Mouse (Mus musculus) adrenal gland, adult 2 months (tissue): ENCODE data around the gene Unc50. TPM values are rescaled to one million over a fixed set of nuclear protein-coding genes. Genes with fewer than 3 reads are reported as not detected.

ENCODE experiments used
- DNase-seq: peaks from one replicate; pipeline ENCODE4 v3.0.0; 2021
- polyA plus RNA-seq: library from polyadenylated mRNA; depleted of rRNA; stranded (reverse); fragments of >200 nt; gene quantifications from 2 replicates; pipeline ENCODE4 v1.2.3, GENCODE M21; 2012
- total RNA-seq, 2 experiments: library from RNA; stranded (reverse); gene quantifications; 2 replicates each; pipeline ENCODE4 v1.2.3; 2021

Unc50 gene
- total and polyA plus RNA-seq, 3 experiments, result 51.4 to 77.0 (median 70.3) TPM

DNA sequence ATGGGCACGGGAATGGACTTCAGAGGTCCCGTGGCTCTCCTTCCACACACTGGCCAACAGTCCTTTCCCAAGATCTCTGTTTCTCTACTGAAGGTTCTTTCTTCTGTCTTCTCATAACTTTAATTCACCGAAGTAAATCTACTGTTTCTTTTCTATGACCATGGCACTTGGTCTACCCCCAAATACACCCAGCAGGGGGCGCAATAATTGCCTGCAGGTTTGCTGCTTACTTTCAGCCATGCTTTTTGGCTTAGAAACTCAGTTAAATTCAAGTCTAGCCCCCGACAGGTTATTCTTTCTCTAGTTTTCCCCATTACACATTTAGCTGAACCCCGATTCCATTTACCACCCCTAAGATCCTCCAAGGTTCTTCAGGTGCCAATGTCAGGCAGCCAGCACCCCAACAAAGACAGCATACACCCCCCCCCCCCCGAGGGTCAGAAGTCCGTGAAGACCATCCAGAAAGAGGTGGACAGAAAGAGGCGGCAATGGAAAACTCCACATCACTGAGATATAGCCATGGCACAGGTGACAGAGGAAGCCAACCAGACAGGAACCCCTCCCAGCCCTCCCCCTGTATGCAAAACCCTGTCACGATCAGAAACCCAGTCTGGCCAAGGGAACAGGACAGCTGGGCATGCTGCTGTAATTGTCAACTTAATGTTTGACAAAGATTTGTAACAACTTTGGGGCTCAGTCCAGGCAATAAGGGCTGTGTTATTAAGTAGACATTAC lies 18.6 kb downstream of the Unc50 start:
- DNase-seq, result peak; percentile 53

DNA sequence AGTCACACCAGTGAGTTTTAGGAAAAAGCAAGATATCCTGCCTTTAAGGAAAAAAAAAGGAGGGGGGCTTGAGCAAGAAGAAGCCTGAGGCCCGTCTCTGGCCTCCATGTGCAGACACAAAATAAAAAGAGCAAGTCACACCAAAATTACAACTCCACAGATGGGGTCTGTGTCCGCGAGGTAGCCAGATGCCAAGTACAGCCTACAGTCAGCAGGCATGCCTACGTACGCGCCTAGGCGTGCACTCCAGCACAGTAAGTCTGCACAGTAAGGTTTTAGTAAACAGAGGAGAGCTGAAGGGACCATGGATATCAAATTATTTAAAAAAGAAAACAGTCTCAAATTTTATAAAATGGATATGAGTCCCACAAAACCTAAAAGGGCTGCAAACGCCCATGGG lies 21.3 kb downstream of the Unc50 start:
- no peak for DNase-seq

- no peak for DNase-seq
These were observed 27.6 kb downstream of the Unc50 start for GRCm38 (mm10) chr1:37457546-37457945.

- DNase-seq, result no peak
These were observed 35.0 kb downstream of the Unc50 start for GRCm38 (mm10) chr1:37464878-37465452.

DNA sequence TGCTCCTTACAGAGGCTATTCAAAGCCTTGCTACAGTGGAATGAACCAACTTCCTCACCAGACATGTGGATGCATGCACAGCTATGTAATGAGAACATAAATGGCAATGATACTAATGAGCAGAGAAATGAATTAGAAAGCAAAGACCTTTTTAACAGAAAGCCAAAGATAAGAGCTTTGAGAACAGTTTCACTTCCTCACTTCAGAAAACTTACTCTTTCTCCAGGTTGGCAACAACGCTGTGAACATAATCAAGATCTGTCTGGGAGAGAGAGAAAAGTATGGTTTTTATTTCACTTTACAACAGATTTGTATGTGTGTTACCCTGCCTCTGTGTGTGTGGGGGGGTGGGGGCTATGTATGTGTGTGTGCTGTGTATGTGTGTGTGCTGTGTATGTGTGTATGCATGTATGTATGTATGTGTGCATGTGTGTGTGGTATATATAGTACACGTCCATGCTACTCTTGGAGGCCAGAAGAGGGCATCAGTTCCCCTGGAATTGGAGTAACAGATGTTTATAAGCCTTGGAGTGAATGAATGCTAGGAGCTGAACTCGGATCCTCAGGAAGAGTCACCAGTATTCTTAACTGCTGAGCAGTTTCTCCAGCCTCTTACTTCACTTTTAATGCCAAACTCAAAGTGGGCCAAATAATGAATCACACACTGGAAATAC lies 36.5 kb downstream of the Unc50 start:
- DNase-seq, result no peak

GRCm38 (mm10) chr1:37467806-37468205 lies 37.9 kb downstream of the Unc50 start:
- no peak for DNase-seq

- DNase-seq, result no peak
These were observed 39.1 kb downstream of the Unc50 start for GRCm38 (mm10) chr1:37469007-37469406.

DNA sequence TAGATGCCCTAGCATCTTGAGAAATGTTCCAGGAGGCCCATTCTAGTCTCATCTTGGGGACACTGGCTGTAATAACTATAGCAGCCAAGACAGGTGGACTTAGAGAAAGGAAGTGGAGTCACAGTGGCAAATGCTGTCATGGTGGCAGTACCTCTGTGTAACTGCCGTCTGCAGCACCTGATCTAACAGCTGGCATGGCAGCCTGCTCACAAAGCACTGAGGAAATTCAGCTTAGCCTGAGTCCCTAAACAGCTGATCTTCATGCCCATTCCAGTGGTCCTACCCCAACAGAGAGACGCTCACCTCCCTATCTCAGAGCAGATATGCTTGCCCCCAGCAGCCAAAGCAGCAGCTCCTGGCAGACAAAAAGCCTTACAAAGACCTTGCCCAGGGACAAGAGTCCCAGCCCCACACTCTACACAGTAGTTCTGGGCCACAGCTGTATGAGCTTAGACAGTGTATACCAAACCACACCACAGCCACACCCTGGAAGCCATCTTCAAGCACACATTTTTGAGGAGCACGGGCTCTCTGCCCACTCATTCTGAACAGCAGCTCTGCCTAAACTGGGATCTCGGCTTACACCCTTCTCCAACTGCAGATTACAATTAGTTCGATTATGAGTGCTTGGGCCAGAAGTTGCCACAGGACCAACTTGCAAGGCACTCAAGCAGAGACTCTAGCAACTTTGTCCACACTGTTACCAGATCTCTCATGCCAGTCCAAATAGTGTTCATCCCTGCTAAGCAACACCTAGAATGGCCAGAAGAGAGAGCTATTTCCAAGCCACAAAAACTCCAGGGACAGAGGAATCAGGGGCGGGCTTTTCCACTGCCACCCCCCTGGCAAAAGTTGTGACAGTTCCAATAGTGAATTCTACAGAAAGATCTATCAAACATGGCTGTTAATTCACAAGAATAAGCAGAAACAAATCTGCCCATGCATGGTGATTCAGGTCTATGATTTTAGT lies 41.5 kb downstream of the Unc50 start:
- DNase-seq, result no peak

GRCm38 (mm10) chr1:37473251-37473650 lies 43.3 kb downstream of the Unc50 start:
- no peak for DNase-seq

DNA sequence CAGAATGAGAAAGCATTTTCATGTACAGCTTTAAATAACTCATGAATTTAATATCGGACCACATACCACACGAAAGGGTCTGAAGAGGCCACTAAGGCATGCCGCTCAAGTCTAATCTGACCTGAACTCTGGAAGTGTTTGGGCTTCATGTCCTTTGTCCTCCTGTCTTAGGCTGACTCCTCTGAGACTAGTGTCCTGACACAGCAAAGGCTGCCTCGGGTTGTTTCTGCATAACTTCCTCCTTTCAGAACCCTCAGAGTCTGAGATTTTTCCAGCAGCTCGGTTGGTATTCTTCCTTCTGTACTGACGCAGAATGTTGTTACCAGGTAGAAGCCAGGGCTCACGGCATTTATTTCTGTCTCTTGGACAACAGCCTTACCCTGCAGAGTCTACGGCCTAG lies 44.1 kb downstream of the Unc50 start:
- DNase-seq, result no peak

DNA sequence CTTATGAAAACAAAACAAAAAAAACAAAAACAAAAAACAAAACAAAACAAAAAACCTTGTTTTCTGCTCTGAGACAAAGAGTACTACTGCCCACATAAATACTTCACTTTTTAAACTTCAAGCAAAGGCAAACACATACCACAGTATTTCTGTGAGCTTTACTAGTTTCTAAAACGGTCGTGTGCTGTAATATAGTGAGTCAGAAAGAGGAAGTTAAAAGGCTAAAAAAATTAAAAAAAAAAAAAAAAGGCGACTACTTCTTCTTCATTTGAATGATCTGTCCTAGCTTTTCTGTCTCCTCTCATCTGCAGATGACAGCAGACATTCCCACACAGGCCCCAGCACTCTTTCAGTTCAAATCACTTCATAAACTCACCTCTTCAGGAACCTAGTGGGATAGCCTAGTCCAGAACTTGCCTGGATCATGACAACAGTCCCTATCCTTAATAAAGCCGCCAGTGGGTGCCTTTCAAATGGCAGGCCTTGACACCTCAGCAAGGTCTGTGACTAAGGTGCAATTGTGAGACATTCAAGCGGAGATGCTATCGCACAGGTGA lies 44.8 kb downstream of the Unc50 start:
- no peak for DNase-seq

- DNase-seq, result no peak
These were observed 45.4 kb downstream of the Unc50 start for GRCm38 (mm10) chr1:37475312-37475711.

DNA sequence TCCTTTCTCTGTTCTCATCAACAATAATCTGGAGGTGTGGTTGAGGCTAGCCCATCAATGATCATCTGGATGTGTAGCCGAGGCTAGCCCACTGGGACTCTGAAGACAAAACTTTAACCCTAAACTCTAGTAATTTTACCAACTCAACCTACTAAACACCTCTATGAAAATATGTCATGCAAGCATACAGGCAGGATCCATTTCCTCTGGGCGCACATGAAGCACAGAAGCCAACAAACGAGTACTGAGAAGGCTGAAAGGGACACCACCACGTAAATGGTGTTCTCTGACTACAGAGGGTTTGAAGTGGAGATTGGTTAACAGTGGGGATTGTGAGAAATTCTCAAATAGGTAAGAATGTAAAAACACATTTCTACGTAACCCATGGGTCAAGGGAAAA lies 47.3 kb downstream of the Unc50 start:
- DNase-seq, result no peak

GRCm38 (mm10) chr1:37477928-37478327 lies 48.0 kb downstream of the Unc50 start:
- DNase-seq, result no peak

DNA sequence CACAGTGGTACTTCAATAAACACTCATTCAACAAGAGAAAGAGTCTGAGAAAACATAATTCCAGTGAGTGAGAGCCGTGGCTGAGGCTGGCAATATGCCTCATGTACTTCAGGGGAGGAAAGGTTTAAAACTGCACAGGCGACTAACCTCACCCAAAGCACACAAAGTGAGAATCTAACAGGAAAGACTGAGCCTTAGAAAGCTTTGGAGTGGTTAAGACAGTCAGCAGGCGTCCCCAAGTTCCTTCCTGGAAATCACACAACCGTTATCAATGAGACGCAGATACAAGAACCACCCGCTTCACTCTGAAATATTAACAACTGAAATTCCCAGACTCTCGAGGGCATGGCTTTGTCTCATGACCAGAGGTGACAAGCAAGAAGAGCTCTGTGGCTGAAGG lies 48.5 kb downstream of the Unc50 start:
- no peak for DNase-seq

- DNase-seq, result no peak
These were observed 49.1 kb downstream of the Unc50 start for GRCm38 (mm10) chr1:37479074-37479473.

DNA sequence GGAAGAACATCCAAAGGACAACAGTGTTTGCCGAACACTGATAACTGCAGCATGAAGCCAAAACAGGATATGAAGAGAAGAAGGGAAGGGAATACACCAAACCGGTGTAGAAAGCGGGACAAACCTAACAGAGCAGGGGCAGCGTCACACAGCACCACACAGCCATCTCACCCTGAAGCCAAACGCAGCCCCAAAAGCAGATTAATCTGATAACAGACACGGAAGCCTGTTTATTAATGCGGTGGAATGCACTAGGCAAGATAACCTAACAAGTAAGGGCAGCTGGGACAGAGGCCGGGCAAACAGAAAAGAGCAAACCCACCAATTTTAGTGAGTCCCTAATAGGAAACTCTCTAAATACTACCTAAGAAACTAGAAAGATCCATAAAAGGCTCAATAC lies 49.8 kb downstream of the Unc50 start:
- no peak for DNase-seq

DNA sequence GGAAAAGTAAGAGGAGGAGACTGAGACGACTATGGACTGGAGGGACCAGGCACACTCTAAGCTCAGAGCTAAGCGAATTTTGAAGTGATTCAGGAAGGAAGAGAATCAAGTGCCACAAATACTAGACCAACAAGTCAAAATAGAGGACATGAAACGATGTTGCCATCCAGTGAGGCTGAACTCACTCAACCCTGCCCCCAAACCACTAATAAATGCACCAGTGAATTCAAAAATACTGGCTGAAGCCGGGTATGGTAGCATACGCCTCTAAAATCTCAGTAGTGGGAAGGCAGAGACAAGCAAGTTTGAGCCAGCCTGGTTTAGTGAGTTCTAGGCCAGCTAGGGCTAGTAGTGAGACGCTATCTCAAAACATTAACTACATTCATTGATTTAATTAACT lies 50.8 kb downstream of the Unc50 start:
- DNase-seq, result no peak

GRCm38 (mm10) chr1:37481331-37481730 lies 51.4 kb downstream of the Unc50 start:
- no peak for DNase-seq

DNA sequence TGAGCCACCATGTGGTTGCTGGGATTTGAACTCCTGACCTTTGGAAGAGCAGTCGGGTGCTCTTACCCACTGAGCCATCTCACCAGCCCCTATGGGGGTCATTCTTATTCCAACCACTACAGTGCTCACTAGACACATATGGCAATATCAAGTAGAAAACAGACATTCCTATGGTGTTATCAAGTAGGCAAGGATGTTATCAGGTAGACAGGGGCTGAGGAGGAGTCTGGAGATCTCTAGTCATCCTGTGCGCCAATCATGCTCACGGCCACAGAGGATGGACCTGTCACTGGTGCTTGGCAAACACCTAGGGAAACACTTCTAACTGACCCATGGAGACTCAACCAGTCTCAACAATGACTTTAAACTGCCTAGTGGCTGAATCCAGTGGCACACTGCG lies 54.7 kb downstream of the Unc50 start:
- DNase-seq, result no peak

- no peak for DNase-seq
These were observed 56.5 kb downstream of the Unc50 start for GRCm38 (mm10) chr1:37486439-37486838.

DNA sequence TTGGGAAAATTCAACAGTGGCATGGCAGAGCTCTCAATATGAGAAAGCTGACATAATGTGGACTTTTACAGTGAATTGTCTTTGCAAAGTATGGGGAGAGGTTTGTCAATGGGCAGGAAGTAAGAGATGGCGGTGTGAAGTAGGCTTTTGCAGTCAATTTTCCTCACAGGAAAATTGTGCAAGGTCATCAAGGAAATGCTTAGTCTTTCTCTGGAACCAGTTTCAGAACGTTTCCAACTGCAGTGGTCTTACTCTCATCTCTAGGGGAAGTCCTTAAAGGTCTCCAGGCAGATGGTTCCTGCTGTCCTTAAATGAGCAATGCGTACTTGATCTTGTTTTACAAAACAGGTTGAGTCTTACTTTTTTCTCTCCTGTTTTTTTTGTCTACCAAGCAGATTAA lies 57.1 kb downstream of the Unc50 start:
- no peak for DNase-seq
